Mouse (Mus musculus) heart, postnatal 0 days (tissue): ENCODE results near the gene Kansl3.
A peak's percentile ranks its signal among the peaks of the same experiment; 100 is the strongest.

Experiments used
- CTCF ChIP-seq: IDR thresholded peaks from 2 replicates; pipeline ENCODE4 v1.5.1; 2016; ENCODE audit warnings: antibody characterized with exemption, control low read depth, low read depth
- EP300 ChIP-seq: IDR thresholded peaks from 2 replicates; pipeline ENCODE4 v1.6.1; 2016; ENCODE audit warnings: antibody characterized with exemption, low read depth

DNA sequence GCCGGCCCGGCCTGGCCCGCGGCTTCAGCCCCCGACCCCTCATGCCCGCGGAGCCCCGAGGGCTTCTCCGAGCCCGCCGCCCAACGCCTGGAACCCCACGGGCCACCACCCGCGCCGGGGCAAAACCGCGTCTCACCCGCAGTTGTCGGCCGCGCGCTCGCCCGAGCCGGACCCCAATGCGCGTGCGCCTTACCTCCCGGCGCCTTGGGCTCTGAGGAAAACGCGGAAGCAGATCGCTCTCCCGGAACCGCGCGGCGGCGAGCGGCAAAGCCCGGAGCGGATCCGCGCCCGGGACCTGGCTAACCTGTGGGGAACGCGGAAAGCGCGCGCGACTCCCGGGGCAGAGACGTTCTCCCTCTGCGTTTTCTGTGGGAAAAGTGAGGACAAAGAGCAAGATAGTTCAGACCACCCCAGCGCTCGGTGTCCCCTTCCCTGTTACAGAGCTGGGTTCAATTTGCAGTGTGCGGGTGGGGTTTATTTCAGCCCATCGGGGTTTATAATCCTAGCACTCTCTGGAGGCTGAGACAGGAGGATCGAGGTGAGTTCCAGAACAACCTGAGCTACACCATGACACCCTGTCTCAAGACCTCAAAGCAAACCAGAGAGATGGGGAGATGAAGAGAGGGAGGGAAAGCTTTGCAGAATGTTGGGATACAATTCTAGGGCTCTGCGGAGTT is at the start of gene Kansl3:
- TF ChIP-seq CTCF: no peak
- TF ChIP-seq EP300: peak; percentile 86; the same call in 1 of the 2 replicates
